Mouse (Mus musculus): Measurements from ENCODE around the gene Lhfp. TPM values are rescaled to one million over a fixed set of nuclear protein-coding genes. Genes with fewer than 3 reads are reported as not detected.

The Lhfp gene
- total RNA-seq, 2 experiments from 2014 or later: 20.5 to 28.1 TPM

- DNase-seq (ENCODE audit: low spot score in 2 of 2): no peak
Observed at GRCm38 (mm10) chr3:53040593-53041410, 526 bp upstream of the Lhfp start.

GRCm38 (mm10) chr3:53042240-53042567 lies 876 bp downstream of the Lhfp start:
- no peak for DNase-seq (ENCODE audit: low spot score in 2 of 2)

DNA sequence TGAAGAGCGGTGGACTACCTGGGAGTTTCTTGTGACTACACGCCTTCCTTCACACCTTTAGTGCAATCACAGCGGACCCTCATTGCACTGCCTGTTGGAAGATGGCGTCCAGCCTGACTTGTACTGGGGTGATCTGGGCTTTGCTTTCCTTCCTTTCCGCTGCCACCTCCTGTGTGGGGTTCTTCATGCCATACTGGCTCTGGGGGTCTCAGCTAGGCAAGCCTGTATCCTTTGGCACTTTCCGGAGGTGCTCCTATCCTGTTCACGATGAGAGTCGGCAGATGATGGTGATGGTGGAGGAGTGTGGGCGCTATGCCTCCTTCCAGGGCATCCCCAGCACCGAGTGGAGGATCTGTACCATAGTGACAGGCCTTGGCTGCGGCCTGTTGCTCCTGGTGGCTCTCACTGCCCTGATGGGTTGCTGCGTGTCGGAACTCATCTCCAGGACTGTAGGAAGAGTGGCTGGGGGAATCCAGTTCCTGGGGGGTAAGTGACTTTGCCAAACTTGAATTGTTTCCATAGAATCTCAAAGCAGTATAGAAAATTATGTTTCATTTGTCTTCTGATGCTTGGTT lies 2.0 kb downstream of the Lhfp start:
- DNase-seq (ENCODE audit: low spot score in 2 of 2): no peak

- DNase-seq (ENCODE audit: low spot score in 2 of 2): no peak
Observed at GRCm38 (mm10) chr3:53044238-53044637, 2.9 kb downstream of the Lhfp start.

- DNase-seq (ENCODE audit: low spot score in 2 of 2): no peak
Observed at GRCm38 (mm10) chr3:53044682-53045299, 3.5 kb downstream of the Lhfp start.

DNA sequence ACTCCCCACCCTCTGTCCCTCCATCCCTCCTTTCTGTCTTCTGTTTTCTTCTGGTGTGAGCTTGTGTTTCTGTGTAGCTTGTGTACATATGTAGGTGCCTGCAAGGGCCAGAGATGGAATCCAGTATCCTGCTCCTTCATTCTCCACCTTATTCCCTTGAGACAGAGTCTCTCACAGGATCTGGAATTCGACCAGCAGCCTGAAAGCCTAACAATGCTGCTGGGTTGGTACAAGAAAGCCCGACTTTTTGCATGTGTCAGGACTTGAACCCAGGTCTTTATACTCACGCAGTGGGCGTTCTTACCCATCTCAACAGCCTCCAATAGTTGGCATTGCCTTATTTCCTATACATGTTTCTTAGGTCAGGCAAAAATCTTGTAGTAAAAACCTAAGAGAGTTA lies 4.4 kb downstream of the Lhfp start:
- DNase-seq (ENCODE audit: low spot score in 2 of 2): no peak

DNA sequence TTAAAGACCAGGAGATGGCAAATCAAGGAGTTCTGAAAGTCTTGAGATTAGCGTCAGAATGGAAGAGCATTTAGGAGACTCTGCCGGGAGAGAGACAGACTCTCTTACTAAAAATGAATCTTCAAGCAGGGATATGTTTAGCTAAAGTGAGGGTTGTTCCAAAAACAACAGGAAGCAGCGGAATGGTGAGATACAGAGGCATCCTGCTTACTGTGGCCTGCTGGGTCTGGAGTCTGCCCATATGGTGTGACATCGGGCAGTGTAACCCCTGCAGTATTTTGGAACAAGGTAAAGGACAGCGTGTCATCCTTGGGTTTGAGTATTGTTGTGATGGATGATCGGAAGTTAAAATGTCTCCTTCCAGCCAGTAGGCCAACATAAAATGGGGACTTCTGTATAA lies 5.0 kb downstream of the Lhfp start:
- no peak for DNase-seq (ENCODE audit: low spot score in 2 of 2)

- no peak for DNase-seq (ENCODE audit: low spot score in 2 of 2)
Observed at GRCm38 (mm10) chr3:53052385-53052784, 11.1 kb downstream of the Lhfp start.

GRCm38 (mm10) chr3:53056430-53056829 lies 15.1 kb downstream of the Lhfp start:
- DNase-seq (ENCODE audit: low spot score in 2 of 2): no peak

DNA sequence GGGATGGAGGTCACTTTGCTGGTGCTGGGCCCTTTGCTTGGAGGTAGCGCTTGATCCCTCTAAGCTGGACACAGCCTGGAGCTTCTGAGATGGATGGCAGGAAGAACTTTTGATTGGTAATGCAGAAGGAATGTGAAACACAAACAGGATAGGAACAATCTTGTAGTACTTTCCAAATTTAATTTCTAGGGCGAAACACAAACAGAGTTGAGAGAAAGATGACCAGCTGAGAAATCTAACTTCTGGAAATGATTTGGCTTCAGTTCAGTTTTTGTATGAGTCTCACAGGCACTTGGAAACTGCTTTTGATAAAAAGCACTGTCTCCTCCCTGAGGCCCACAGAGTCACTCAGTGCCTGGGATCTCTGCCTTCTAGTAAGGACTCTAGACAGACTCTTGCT lies 18.6 kb downstream of the Lhfp start:
- DNase-seq (ENCODE audit: low spot score in 2 of 2): no peak

GRCm38 (mm10) chr3:53063423-53064147 lies 22.3 kb downstream of the Lhfp start:
- no peak for DNase-seq (ENCODE audit: low spot score in 2 of 2)

DNA sequence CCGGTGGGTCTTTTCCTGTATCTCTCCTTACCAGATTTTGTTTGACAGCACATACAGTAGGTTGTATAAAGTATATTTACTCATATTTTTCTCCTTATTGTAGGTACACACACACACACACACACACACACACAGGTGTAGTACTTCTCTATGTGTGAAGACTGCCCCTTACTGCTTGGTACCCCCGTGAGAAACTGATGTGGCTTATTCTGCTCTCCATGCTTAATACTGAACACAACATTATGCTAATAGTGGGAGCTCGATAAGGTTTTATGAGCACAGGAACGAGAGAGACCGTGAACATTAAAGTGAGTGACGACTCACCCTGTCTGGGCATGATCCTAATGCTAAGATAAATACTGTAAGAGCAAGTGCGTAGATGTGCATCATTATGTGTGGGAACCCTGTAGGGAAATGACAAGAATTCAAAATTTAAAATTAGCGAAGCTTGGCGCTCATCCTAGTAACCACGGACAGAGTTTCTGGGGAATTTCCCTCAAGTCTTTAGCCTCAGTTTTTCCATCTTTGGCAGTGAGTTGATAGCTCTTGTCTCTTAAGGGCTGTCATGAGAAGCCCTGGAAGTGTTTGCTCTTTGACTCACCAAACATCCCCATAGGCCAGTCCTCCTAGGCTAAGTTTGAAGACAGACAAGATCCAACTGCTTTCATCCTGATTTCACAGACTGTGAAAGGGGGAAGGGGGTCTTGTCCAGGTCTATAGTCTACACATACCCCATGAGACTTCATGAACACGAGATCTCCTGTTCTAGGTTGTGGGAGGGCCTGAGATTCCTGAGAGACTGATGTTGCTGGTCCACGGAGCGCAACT lies 24.2 kb downstream of the Lhfp start:
- DNase-seq (ENCODE audit: low spot score in 2 of 2): no peak

- DNase-seq (ENCODE audit: low spot score in 2 of 2): no peak
Observed at GRCm38 (mm10) chr3:53066095-53066372, 24.7 kb downstream of the Lhfp start.

DNA sequence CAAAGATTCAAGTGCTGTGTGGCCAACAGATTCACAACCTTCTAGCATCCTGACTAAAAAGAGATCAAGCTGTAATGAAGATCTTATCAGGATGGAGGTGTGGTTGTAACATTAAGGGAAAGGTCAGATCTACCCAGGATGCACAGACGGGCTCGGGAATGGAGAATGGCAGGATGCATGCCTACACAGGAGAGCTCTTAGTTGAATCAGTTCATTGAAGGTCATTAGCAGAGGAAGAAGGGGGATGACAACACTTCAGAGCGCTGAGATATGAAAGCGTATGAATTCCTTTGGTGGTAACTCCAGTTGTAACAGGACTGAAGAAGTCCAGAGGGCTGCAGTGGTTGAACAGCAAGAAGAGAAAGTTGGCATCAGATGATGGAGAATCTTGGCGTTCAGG lies 27.1 kb downstream of the Lhfp start:
- no peak for DNase-seq (ENCODE audit: low spot score in 2 of 2)

GRCm38 (mm10) chr3:53074264-53074663 lies 32.9 kb downstream of the Lhfp start:
- DNase-seq (ENCODE audit: low spot score in 2 of 2): no peak

GRCm38 (mm10) chr3:53074761-53075160 lies 33.4 kb downstream of the Lhfp start:
- DNase-seq (ENCODE audit: low spot score in 2 of 2): no peak

- no peak for DNase-seq (ENCODE audit: low spot score in 2 of 2)
Observed at GRCm38 (mm10) chr3:53080286-53080685, 39.0 kb downstream of the Lhfp start.

- DNase-seq (ENCODE audit: low spot score in 2 of 2): no peak
Observed at GRCm38 (mm10) chr3:53080710-53081109, 39.4 kb downstream of the Lhfp start.

- DNase-seq (ENCODE audit: low spot score in 2 of 2): no peak
Observed at GRCm38 (mm10) chr3:53083717-53084116, 42.4 kb downstream of the Lhfp start.

DNA sequence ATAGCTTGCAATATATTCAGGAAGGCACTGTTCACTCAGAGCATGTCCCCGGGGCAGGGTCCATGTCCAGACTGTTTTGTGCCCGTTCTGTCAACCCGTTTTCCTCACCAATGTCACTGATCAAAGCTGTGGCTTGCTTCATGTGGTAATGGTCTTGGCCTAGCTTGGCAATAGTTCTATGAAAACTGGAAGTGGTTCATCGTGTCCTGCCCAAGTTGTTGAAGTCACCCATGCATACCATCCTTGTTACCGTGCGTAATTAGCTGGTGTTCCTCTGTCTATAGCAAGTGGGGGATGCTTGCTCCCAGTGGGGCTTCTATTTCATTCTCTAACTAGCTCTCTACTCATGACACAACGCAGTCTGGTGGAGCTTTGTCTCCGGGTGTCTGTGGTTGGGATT lies 43.5 kb downstream of the Lhfp start:
- no peak for DNase-seq (ENCODE audit: low spot score in 2 of 2)

GRCm38 (mm10) chr3:53086481-53087155 lies 45.3 kb downstream of the Lhfp start:
- no peak for DNase-seq (ENCODE audit: low spot score in 2 of 2)
